Mouse (Mus musculus): ENCODE measurements around the gene Klk1b5. TPM values are rescaled to one million over a fixed set of nuclear protein-coding genes. Genes with fewer than 3 reads are reported as not detected.
"Not testable (repeated sequence)": the region's sequence is repeated elsewhere in the genome, so short reads cannot be mapped to it uniquely, and the experiment has no call there.

Klk1b5 gene
- polyA plus RNA-seq (2016; fragmentation: Nextera tagmentation; extraction: Ambion mirVana), result not detected in 2 replicates

DNA sequence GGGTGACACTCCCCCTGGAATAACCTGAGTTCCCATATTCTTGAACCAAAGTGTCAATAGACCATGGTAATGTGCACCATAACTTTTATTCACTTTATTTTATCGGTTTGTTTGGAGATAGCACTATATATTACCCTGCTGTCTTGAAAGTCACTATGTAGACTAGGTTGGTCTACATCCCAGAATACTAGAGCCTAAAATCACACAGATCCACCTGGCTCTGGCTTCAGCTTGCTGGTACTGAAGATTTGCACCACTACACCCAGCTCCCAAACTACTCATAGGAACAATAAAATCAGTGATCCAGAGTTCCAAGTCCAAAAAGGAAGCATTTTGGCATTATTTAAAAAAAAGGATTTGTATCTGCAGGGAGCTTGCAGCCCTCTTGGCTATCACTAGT lies at the start of gene Klk1b5:
Gene Klk1b5, plus strand, starts transcription at position 301 of the 400 bp plus-strand sequence.
- 86% methylated on average over 1 of the region's 1 CpGs for WGBS
- Histone ChIP-seq H3K4me1 (replicated peaks) (no peaks in the 10 kb centered on the region), H3K4me3 (no peak within 1 kb of the TSS), H3K36me3 (no peaks in the 10 kb centered on the region), H3K27me3 (ENCODE audit: insufficient read depth, poor library complexity, severe bottlenecking) (no peaks in the 10 kb centered on the region), H3K27ac (no peak within 1 kb of the TSS), H3K9me3 (no peaks in the 10 kb centered on the region)
- no peak for DNase-seq (ENCODE audit: low spot score)

DNA sequence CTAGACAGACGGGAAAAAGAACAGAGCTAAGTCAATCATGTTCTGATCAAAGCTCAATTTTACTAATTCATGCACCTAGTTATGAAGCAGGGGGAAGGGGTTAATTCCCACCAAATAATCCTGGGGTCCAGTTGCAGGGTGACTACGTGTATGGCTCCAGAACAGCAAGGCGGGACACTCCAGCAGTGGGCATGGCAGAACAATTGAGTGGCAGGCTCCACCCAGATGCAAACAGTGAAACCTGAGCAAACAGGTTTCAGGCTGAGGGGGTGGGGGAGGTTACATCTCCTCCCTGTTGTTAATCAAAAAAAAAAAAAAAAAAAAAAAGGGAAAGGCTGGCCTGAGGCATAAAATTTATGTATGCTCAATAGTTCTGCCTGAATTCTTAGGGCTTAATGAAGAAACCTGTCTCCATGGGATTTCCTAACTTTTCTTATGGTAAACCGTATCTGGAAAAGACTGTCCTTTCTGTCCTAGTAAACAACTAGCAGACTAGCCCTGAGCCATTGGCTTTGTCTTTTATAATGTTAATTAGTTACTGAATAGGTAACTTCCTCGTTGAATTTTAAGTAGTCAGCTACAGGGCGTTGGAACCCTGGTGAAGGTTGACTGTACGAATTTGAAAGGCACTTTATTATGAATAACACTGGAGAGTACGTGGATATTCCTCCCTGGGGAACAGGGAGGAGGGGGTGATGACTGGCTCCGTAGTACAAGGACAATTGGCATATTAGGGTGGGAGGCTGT lies 36.3 kb upstream of the Klk1b5 start:
- Histone ChIP-seq H3K4me1 (replicated peaks) (no peaks in the 10 kb centered on the region), H3K4me3 (no peak overlapping the region), H3K27me3 (ENCODE audit: insufficient read depth, poor library complexity, severe bottlenecking) (no peaks in the 10 kb centered on the region), H3K27ac (no peak overlapping the region), H3K9me3 (no peaks in the 10 kb centered on the region), H3K36me3 (no peaks in the 10 kb centered on the region)
- 70% methylated on average over 9 of the region's 9 CpGs for WGBS
- no peak for DNase-seq (ENCODE audit: low spot score)

DNA sequence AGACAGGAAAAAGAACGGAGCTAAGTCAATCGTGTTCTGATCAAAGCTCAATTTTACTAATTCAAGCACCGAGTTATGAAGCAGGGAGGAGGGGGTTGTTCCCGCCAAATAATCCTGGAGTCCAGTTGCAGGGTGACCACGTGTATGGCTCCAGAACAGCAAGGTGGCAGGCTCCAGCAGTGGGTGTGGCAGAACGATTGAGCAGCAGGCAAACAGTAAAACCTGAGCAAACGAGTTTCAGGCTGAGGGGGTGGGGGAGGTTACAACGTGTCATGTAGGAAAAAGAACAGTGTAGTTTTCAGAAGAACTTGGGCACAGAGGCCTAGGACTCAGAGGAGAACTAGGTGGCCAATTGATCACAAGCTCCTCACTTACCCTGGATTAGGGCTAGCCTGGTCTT lies 29.2 kb upstream of the Klk1b5 start:
- 78% methylated on average over 8 of the region's 8 CpGs for WGBS
- H3K27ac ChIP-seq; H3K27me3 ChIP-seq (ENCODE audit: insufficient read depth, poor library complexity, severe bottlenecking); DNase-seq (ENCODE audit: low spot score); H3K36me3 ChIP-seq; H3K4me3 ChIP-seq; H3K4me1 ChIP-seq (replicated peaks); H3K9me3 ChIP-seq: not testable (repeated sequence)

DNA sequence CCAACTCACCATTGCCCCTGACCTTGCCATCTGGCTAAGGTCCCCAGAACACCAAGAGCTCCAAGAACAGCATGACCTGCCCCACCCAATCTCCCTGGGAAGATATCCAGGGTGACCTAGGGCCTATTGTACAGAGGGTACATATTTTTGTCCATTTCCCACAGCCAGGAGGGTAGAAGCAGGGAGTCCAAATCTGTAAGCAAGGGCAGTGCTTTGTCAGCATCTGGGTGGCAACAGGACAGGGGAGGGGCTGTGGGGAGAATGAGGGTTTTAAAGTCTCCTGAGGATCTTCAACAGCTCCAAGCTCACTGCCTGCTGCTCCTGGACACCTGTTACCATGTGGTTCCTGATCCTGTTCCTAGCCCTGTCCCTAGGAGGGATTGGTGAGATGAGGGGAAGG lies 27.8 kb upstream of the Klk1b5 start, which contains the start of gene Klk1b24:
Gene Klk1b24, plus strand, starts transcription at position 301 of the 400 bp plus-strand sequence.
- not testable (repeated sequence) for H3K4me1 ChIP-seq (replicated peaks); H3K4me3 ChIP-seq; H3K9me3 ChIP-seq; H3K36me3 ChIP-seq; H3K27me3 ChIP-seq (ENCODE audit: insufficient read depth, poor library complexity, severe bottlenecking); DNase-seq (ENCODE audit: low spot score); H3K27ac ChIP-seq

DNA sequence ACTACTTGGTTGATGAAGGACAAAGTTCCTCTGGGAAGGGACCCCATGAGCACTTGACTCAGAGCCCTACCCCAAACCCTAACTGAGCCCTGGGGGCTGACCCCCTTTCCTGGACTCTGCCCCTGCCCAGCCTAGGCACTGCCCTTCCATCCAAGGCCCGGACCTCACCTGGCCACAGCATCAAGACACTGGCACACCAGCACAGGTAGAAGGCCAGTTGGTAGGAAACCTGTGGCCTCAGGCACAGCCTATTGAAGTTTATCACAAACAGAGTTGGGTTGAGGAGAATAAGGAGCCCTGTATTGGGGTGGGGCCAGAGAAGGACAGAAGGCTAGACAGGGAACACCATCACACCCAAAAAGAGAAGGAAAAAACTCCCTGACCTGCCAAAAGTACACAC lies 22.3 kb upstream of the Klk1b5 start:
- not testable (repeated sequence) for H3K27ac ChIP-seq; H3K4me3 ChIP-seq; H3K27me3 ChIP-seq (ENCODE audit: insufficient read depth, poor library complexity, severe bottlenecking); H3K9me3 ChIP-seq; DNase-seq (ENCODE audit: low spot score); H3K36me3 ChIP-seq; H3K4me1 ChIP-seq (replicated peaks)
- 85% methylated on average over 1 of the region's 1 CpGs for WGBS

DNA sequence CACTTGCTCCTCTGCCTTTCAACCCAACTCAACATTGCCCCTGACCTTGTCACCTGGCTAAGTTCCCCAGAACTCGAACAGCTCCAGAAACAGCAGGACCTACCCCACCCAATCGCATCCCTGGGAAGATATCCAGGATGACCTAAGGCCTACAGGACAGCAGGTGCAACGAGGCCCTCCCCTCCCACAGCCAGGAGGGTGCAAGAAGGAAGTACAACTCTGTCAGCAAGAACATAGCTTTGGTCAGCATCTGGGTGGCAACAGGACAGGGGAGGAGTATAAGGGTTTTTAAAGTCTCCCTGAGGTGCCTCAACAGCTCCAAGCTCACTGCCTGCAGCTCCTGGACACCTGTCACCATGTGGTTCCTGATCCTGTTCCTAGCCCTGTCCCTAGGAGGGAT lies 17.9 kb upstream of the Klk1b5 start, which contains the start of gene Klk1b3:
Gene Klk1b3, plus strand, starts transcription at position 301 of the 400 bp plus-strand sequence.
- Histone ChIP-seq H3K27ac (no peak within 1 kb of the TSS), H3K4me1 (replicated peaks) (no peaks in the 10 kb centered on the region), H3K9me3 (no peaks in the 10 kb centered on the region), H3K36me3 (no peaks in the 10 kb centered on the region), H3K27me3 (ENCODE audit: insufficient read depth, poor library complexity, severe bottlenecking) (no peaks in the 10 kb centered on the region), H3K4me3 (no peak within 1 kb of the TSS)
- WGBS, result 66% methylated on average over 3 of the region's 3 CpGs
- DNase-seq (ENCODE audit: low spot score), result no peak

DNA sequence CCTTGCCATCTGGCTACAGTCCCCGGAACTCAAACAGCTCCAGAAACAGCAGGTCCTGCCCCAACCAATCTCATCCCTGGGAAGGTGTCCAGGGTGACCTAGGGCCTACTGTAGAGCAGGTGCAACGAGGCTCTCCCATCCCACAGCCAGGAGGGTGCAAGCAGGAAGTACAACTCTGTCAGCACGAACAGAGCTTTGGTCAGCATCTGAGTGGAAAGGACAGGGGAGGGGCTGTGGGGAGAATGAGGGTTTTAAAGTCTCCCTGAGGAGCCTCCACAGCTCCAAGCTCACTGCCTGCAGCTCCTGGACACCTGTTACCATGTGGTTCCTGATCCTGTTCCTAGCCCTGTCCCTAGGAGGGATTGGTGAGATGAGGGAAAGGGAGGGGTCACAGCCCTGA lies 8.6 kb upstream of the Klk1b5 start, which contains the start of gene Klk1b4:
Gene Klk1b4, plus strand, starts transcription at position 301 of the 400 bp plus-strand sequence.
- not testable (repeated sequence) for H3K9me3 ChIP-seq; H3K4me1 ChIP-seq (replicated peaks); H3K36me3 ChIP-seq; H3K27ac ChIP-seq; H3K27me3 ChIP-seq (ENCODE audit: insufficient read depth, poor library complexity, severe bottlenecking); DNase-seq (ENCODE audit: low spot score); H3K4me3 ChIP-seq
- WGBS, result 62% methylated on average over 3 of the region's 3 CpGs

DNA sequence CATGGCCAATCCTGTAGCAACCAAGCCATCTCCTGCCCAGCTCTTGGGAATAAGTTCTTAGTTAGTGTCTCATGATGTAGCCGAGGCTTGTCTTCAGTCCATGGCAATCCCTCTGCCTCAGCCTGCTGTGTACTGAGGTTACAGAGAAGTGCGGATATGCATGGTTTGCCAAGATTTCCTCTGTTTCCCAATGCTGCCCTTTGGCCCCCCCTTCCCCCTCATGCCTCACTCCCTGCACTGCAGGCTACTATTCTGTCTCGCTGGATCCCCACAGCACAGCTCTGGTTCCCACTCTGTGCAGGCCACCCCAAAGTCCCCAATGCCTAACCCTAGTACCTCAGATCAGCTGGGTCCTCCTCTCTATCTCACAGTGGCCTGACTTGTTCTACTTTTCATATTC lies 7.4 kb upstream of the Klk1b5 start:
- no peak overlapping the region for H3K27ac ChIP-seq
- 82% methylated on average over 3 of the region's 3 CpGs for WGBS

DNA sequence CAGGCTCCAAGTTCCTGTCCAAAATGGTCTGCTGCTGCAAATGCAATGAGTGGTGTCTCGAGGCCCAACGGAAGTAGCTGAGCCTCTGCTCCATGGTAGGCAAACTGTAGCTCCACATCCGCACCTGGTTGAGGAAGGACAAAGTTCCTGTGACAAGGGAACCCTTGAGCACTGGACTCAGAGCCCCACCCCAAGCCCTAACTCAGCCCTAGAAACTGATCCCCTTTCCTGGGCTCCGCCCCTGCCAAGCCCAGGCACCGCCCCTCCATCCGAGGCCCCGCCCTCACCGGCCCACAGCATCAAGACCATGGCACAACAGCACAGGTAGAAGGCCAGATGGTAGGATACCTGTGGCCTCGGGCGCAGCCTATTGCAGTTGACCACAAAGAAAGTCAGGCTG lies 5.9 kb downstream of the Klk1b5 start:
- H3K4me1 ChIP-seq (replicated peaks); H3K9me3 ChIP-seq; H3K36me3 ChIP-seq; H3K27ac ChIP-seq; DNase-seq (ENCODE audit: low spot score); H3K27me3 ChIP-seq (ENCODE audit: insufficient read depth, poor library complexity, severe bottlenecking); H3K4me3 ChIP-seq: not testable (repeated sequence)
- WGBS, result 74% methylated on average over 10 of the region's 10 CpGs

More for the DNA sequence above, 7.4 kb upstream of the Klk1b5 start:
- Histone ChIP-seq H3K9me3 (no peaks in the 10 kb centered on the region), H3K4me1 (replicated peaks) (no peaks in the 10 kb centered on the region), H3K4me3 (no peak overlapping the region), H3K36me3 (no peaks in the 10 kb centered on the region), H3K27me3 (ENCODE audit: insufficient read depth, poor library complexity, severe bottlenecking) (no peaks in the 10 kb centered on the region)
- DNase-seq (ENCODE audit: low spot score), result no peak

DNA sequence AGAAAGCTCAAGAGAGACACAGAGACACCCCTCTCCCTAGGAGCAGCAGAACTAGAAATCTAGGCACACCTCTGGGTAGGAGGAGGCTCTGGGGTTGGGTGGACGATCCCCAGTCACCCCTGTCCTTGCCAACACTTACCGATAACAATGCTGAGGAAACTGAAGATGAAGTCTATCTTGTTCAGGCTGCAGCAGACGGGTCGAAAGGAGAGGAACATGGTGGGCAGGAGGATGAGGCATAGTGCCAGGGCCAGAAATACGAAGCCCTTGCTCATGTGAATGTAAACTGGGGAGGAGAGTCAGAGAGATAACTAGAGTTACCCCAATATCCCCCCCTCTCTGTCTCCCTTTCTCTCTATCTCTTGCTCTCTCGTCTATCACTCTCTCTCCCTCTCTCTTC lies 6.6 kb downstream of the Klk1b5 start:
- H3K9me3 ChIP-seq; H3K27ac ChIP-seq; H3K27me3 ChIP-seq (ENCODE audit: insufficient read depth, poor library complexity, severe bottlenecking); H3K36me3 ChIP-seq; H3K4me1 ChIP-seq (replicated peaks); H3K4me3 ChIP-seq; DNase-seq (ENCODE audit: low spot score): not testable (repeated sequence)
- 86% methylated on average over 6 of the region's 6 CpGs for WGBS

DNA sequence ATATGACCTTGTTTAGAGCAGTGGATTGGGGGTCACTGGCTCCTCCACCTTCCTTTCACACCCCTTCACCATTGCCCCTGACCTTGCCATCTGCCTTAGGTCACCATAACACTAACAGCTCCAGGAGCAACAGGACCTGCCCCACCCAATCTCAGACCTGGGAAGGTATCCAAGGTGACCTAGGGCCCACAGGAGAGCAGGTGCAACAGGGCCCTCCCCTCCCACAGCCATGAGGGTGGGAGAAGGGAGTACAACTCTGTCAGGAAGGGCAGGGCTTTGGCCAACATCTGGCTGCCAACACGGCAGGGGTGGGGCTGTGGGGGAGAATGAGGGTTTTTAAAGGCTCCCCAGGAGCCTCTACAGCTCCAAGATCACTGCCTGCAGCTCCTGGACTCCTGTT lies 9.3 kb downstream of the Klk1b5 start, which contains the start of gene Klk1:
Gene Klk1, plus strand, starts transcription at position 285 of the 400 bp plus-strand sequence.
- 37% methylated on average over 1 of the region's 1 CpGs for WGBS

DNA sequence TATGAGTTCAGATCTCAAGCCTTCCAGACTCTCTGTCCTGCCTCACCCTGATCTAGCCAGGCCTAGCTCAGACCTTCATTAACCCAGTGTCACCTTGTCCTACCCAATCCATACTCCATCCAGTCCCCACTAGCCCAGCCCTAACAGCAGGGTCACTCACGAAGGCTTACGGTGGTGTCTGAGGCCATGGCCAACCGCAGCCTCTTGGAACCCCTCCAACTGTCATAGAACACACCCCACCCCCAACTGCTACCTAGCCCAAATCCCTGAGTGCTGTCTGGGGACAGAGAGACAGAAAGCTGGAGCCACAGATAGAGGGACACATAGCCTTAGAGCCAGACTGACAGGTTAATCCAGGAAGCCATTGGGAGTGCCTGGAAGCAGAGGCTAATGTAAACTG lies 20.2 kb downstream of the Klk1b5 start, which contains the start of gene Gm36864:
Gene Gm36864, plus strand, starts transcription at position 269 of the 400 bp plus-strand sequence.
- Histone ChIP-seq H3K9me3 (0 out of 2 replicates have a peak, but pooled peaks cover 4% of the 10 kb centered on the region), H3K27me3 (ENCODE audit: insufficient read depth, poor library complexity, severe bottlenecking) (no peaks in the 10 kb centered on the region), H3K27ac (no peak within 1 kb of the TSS), H3K4me1 (replicated peaks) (no peaks in the 10 kb centered on the region), H3K36me3 (no peaks in the 10 kb centered on the region), H3K4me3 (no peak within 1 kb of the TSS)
- 84% methylated on average over 3 of the region's 3 CpGs for WGBS
- DNase-seq (ENCODE audit: low spot score), result no peak

More for the DNA sequence above, 9.3 kb downstream of the Klk1b5 start, which contains the start of gene Klk1:
- Histone ChIP-seq H3K9me3 (no peaks in the 10 kb centered on the region), H3K4me1 (replicated peaks) (no peaks in the 10 kb centered on the region), H3K27ac (no peak within 1 kb of the TSS), H3K4me3 (no peak within 1 kb of the TSS), H3K27me3 (ENCODE audit: insufficient read depth, poor library complexity, severe bottlenecking) (no peaks in the 10 kb centered on the region), H3K36me3 (no peaks in the 10 kb centered on the region)
- no peak for DNase-seq (ENCODE audit: low spot score)

DNA sequence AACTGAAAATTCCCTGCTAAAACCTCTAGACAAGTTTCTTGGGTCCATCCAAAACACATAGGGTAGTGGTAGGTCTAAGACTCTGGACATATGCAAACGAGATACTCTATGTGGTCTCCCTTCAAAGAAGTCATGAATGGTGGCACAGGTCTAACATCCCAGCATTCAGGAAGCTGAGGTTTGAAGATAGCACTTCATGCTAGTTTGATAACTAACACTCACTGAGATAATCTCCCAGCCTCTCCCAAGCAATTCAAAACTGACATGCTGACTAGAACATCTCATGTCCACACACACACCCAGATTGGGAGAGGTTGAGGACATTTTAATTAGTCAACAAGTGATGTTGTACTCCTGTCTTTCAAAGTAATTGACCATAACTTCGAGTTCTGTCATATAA lies 24.2 kb downstream of the Klk1b5 start:
- WGBS, result 57% methylated on average over 2 of the region's 2 CpGs
- 0 out of 2 replicates have a peak, but pooled peaks cover 5% of the 10 kb centered on the region for H3K9me3 ChIP-seq

More for the DNA sequence above, 24.2 kb downstream of the Klk1b5 start:
- no peaks in the 10 kb centered on the region for H3K4me1 ChIP-seq (replicated peaks)
- no peaks in the 10 kb centered on the region for H3K36me3 ChIP-seq
- no peak overlapping the region for H3K27ac ChIP-seq
- H3K27me3 ChIP-seq (ENCODE audit: insufficient read depth, poor library complexity, severe bottlenecking), result no peaks in the 10 kb centered on the region
- DNase-seq (ENCODE audit: low spot score), result no peak
- no peak overlapping the region for H3K4me3 ChIP-seq
